Mouse (Mus musculus) ES-E14 (cell line): Measurements from ENCODE around the gene Copz1.

ENCODE experiments used
- CHD2 ChIP-seq: IDR thresholded peaks from 2 replicates; pipeline ENCODE4 v1.6.1; 2014; ENCODE audit warnings: mild to moderate bottlenecking, low read depth, low read length, inconsistent platforms
- HCFC1 ChIP-seq: IDR thresholded peaks from 2 replicates; pipeline ENCODE4 v1.6.1; 2012; ENCODE audit warnings: low read length, inconsistent platforms, borderline replicate concordance; ENCODE audit not compliant: insufficient read depth
- MAFK ChIP-seq: IDR thresholded peaks from 2 replicates; pipeline ENCODE4 v1.6.1; 2014; ENCODE audit warnings: mild to moderate bottlenecking, low read depth, low read length, inconsistent platforms; ENCODE audit not compliant: insufficient read depth
- ZC3H11A ChIP-seq: IDR thresholded peaks from 2 replicates; pipeline ENCODE4 v1.6.1; 2012; ENCODE audit warnings: low read depth, mild to moderate bottlenecking, inconsistent platforms, low read length, borderline replicate concordance
- ZNF384 ChIP-seq: IDR thresholded peaks from 2 replicates; pipeline ENCODE4 v1.6.1; 2012; ENCODE audit warnings: low read depth, low read length, inconsistent platforms

GRCm38 (mm10) chr15:103301547-103302340 lies 29.2 kb downstream of the Copz1 start:
- TF ChIP-seq ZNF384: no peak
- TF ChIP-seq MAFK: no peak
- no peak for TF ChIP-seq HCFC1
- no peak for TF ChIP-seq CHD2
- no peak for TF ChIP-seq ZC3H11A
